Mouse (Mus musculus): ENCODE data around the gene H1foo.

Gene H1foo

GRCm38 (mm10) chr6:115987096-115987747 is 42.5 kb downstream of the H1foo start:
- DNase-seq, result peak; percentile 58 to 68

GRCm38 (mm10) chr6:115989032-115989431 is 44.3 kb downstream of the H1foo start:
- no peak for DNase-seq

DNA sequence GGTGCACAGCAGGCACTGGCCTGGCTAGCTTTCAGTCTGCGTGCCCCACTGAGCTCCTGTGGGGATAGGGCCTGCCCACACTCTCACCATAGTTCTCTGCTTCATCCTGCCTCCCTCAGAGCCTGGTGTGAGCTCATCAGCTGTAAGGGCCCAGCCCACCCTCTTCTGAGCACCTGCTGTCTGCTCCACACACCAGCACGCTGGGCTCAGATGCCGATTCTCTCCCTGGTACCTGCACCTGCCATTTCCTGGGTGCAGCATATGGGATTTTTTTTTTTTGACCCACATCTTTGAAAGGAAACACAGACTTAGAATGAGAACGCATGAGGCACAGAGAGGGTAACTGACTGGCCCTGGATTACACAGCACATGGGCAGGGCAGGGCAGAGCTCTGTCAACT is 44.9 kb downstream of the H1foo start:
- DNase-seq, result no peak

- DNase-seq, result no peak
Measured at GRCm38 (mm10) chr6:115990056-115990455, 45.3 kb downstream of the H1foo start.

- DNase-seq, result no peak
Measured at GRCm38 (mm10) chr6:115990479-115990878, 45.7 kb downstream of the H1foo start.

DNA sequence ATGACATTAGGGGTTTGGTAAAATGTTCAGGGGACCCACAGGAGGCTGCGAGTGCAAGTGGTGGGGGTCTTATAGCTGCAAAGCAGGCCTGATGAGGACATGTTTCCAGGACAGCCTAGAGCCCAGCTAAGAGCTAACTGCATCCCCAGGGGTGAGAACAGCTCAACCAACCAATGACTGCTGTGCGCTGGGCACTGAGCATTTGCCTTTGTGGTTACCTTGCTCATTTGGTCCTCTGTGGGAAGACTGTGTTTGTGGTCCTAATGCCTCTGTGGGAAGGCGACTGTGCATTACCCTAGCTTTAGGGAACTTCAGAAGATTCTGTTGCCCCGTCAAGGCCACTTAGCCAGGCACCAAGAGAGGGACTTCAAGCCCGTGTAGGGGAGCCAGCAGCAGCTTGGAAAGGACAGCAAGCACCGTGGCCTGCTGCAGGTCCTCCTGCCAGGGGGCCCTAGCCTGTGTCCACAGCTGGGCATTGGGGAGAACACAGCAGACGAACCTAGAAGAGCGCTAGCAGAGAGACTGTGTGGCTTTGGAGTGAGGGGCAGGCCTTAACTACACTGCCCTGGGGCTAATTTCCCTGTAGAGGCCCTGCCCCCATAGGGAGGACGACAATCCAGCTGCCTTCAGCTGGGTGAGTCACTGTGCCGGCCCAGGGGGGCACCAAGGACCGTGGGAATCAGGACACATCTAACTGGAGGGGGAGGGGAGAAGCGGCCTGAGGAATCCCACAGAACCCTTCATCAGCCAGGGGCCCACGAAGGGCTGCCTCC is 46.6 kb downstream of the H1foo start:
- no peak for DNase-seq

DNA sequence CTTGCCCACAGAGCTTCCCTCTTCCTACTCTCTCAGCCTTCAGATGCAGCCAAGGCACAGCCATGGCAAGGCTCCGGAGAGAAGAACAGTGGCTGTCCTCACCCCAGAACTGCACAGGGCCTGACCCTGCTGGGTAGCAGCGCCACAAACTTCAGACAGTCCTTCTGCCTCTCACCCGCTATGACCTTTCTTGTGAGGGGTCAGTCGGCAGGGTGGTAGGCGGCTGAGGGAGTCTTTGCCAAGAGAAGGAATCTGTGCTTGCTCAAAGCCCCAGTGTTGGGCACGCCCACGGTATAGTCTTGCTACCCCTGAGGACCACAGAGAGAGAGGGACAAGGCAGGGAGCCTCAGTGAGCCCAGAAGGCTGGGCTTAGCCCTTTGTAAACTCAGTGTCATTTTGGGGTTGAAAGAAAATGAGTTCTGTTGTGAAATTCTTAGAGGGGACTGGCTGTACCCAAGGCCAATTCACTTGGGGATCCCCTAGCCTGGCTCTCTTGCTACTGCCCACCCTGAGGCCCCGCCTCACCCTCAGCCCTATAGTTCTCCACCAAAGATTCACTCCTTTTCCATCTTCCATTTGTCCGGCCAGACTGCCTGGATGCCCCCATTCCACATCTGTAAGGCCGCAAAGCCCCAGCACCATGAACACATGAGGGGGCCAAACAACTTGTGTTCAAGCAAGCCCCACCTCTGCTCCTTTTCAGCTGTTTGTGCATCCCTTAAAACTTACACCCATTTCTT is 47.3 kb downstream of the H1foo start:
- DNase-seq, result no peak

DNA sequence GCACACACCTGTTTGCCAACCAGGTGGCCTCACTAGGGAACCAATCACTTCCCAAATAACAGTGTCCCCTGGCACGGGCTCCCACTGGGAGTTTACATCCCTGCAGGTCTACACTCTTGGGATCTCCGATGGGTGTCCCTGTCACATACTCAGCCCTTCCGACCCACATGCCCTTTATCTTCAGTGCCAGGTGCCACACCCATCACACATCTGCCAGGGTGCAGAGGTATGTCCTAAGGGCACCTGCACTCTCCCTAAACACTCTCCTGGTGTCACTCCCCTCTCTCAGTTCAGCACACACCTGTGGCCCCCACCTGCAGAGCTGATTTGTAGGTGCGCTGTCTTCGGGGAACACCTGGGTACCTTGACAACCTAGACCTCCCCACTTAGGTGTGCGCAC is 48.2 kb downstream of the H1foo start:
- DNase-seq, result no peak

GRCm38 (mm10) chr6:115993463-115994145 is 48.9 kb downstream of the H1foo start:
- DNase-seq, result no peak

GRCm38 (mm10) chr6:115994146-115994876 is 49.6 kb downstream of the H1foo start:
- peak in 1 of 2 experiments; percentile 56 for DNase-seq

GRCm38 (mm10) chr6:115994877-115995520 is 50.3 kb downstream of the H1foo start, which contains the start of gene Plxnd1:
Plxnd1 (minus strand) TSS chr6:115995005.
- DNase-seq, result peak; percentile 94 to 98

- DNase-seq, result no peak
Measured at GRCm38 (mm10) chr6:115995531-115995941, 50.8 kb downstream of the H1foo start.

- DNase-seq, result peak; percentile 77 to 90
Measured at GRCm38 (mm10) chr6:115996171-115996851, 51.6 kb downstream of the H1foo start.

- DNase-seq, result no peak
Measured at GRCm38 (mm10) chr6:115997726-115998311, 53.1 kb downstream of the H1foo start.

GRCm38 (mm10) chr6:115998758-115999157 is 54.0 kb downstream of the H1foo start:
- DNase-seq, result no peak

DNA sequence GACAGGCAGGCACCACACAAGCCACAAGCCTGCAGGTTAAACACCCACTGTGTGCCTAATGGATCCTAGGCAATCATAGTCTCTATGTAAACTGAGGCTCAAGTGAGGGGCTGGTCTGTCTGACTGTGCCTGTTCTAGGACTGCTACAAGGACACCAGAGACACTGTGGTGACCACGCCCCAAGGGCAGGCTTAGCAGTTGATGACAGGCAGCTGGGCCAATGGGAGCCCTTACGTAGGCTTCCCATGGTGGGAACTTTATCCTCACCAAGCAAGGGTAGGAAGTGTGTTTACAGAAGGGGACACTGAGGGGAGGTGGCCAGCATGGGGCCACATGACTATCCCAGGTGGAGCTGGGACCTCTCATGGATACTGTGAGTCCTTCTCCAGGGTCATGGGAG is 54.5 kb downstream of the H1foo start:
- DNase-seq, result peak in 1 of 2 experiments; percentile 60

All from kidney, postnatal 36 days (tissue).